Mouse (Mus musculus) ovary, adult 18-20 months (tissue): ENCODE data around the gene Chat.
"Not testable (repeated sequence)": the region's sequence is repeated elsewhere in the genome, so short reads cannot be mapped to it uniquely, and the experiment has no call there.

Experiments used
- DNase-seq: peaks from one replicate; pipeline ENCODE4 v3.0.0; 2022; ENCODE audit warnings: low spot score, mixed read lengths

Gene Chat

GRCm38 (mm10) chr14:32463211-32464040 lies 2.4 kb downstream of the Chat start:
- no peak for DNase-seq

GRCm38 (mm10) chr14:32452552-32452951 lies 13.2 kb downstream of the Chat start:
- DNase-seq: no peak

- no peak for DNase-seq
These were observed 18.8 kb downstream of the Chat start for GRCm38 (mm10) chr14:32446989-32447388.

- DNase-seq: no peak
These were observed 22.3 kb downstream of the Chat start for GRCm38 (mm10) chr14:32443446-32443845.

- DNase-seq: no peak
These were observed 26.0 kb downstream of the Chat start for GRCm38 (mm10) chr14:32439744-32440143.

GRCm38 (mm10) chr14:32439316-32439715 lies 26.5 kb downstream of the Chat start:
- DNase-seq: no peak

- DNase-seq: no peak
These were observed 28.4 kb downstream of the Chat start for GRCm38 (mm10) chr14:32437352-32437793.

GRCm38 (mm10) chr14:32429030-32429602 lies 36.7 kb downstream of the Chat start:
- DNase-seq: no peak

- DNase-seq: no peak
These were observed 41.8 kb downstream of the Chat start for GRCm38 (mm10) chr14:32423946-32424345.

GRCm38 (mm10) chr14:32418747-32419146 lies 47.0 kb downstream of the Chat start:
- DNase-seq: no peak

- no peak for DNase-seq
These were observed 53.7 kb downstream of the Chat start for GRCm38 (mm10) chr14:32412075-32412474.

GRCm38 (mm10) chr14:32410084-32410483 lies 55.7 kb downstream of the Chat start:
- no peak for DNase-seq

GRCm38 (mm10) chr14:32405399-32405798 lies 60.4 kb downstream of the Chat start:
- DNase-seq: not testable (repeated sequence)

- DNase-seq: peak; percentile 45
These were observed 77.6 kb downstream of the Chat start, which contains the start of gene 1700024G13Rik for GRCm38 (mm10) chr14:32388196-32388595. TSS of gene 1700024G13Rik (minus strand) at chr14:32388391.

GRCm38 (mm10) chr14:32381619-32382018 lies 84.2 kb downstream of the Chat start:
- DNase-seq: no peak

GRCm38 (mm10) chr14:32381066-32381465 lies 84.7 kb downstream of the Chat start:
- no peak for DNase-seq

GRCm38 (mm10) chr14:32380099-32380480 lies 85.7 kb downstream of the Chat start:
- no peak for DNase-seq

GRCm38 (mm10) chr14:32379395-32380098 lies 86.2 kb downstream of the Chat start:
- DNase-seq: no peak

- no peak for DNase-seq
These were observed 93.3 kb downstream of the Chat start for GRCm38 (mm10) chr14:32372510-32372909.

- no peak for DNase-seq
These were observed 96.0 kb downstream of the Chat start for GRCm38 (mm10) chr14:32369756-32370155.

GRCm38 (mm10) chr14:32364359-32364758 lies 101.4 kb downstream of the Chat start:
- no peak for DNase-seq
